Mouse (Mus musculus) E14TG2a.4 (cell line): ENCODE data around the gene Gramd2.

Experiments
- CTCF ChIP-seq: conservative IDR thresholded peaks from 2 replicates; pipeline ENCODE4 v1.5.1; 2014; ENCODE audit warnings: low read length
- NANOG ChIP-seq: IDR thresholded peaks from 2 replicates; pipeline ENCODE4 v1.6.1; 2014; ENCODE audit warnings: borderline replicate concordance, low read length, mixed read lengths
- POU5F1 ChIP-seq: IDR thresholded peaks from 2 replicates; pipeline ENCODE4 v1.6.1; 2014; ENCODE audit warnings: low read length, borderline replicate concordance

GRCm38 (mm10) chr9:59723096-59723657 lies 43.2 kb downstream of the Gramd2 start:
- no peak for TF ChIP-seq POU5F1
- TF ChIP-seq CTCF: peak; percentile 76
- no peak for TF ChIP-seq NANOG
